Mouse (Mus musculus): Measurements from ENCODE around the gene Mpl. TPM values are rescaled to one million over a fixed set of nuclear protein-coding genes. Genes with fewer than 3 reads are reported as not detected.

Gene Mpl
- polyA plus RNA-seq (2014; fragmentation: Illumina TruSeq; extraction: RNeasy Lipid Tissue Mini Kit (QIAGEN cat#74804); ENCODE audit: low read depth, low replicate concordance) = not detected

DNA sequence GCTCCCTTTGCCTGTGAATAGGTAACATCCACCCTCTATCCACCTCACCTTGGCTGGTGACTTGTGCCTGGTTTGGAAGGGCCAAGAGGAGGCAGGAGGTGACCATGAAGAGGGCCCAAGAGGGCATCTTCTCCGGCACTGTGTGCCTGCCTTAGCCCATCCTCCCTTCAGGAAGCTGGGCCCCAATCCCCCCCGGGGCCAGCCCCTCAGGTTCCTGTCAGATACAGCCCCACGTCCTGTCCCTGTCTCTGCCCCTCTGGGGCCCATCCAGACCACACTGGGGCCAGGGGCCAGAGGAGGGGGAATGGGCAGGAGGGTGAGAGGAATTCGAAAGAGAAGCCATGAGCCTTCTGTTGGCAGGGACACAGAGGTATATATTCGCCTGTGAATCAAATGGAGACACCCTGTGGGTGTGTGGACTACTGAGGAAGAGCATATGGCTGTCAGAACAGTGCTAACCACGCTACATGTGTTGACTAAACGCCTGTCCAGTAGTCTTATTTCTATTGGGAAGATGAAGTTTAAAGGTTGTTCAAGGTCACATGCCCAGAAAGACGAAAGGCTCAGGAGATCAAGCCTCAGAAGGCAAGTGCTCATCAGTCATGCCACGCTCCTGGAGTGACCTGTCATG, at the start of gene Mpl:
TSS of gene Mpl (minus strand) at position 169 of the 631 bp plus-strand sequence.

GRCm38 (mm10) chr4:118489717-118490132, 32.4 kb upstream of the Mpl start, which contains the start of gene Tie1:
Tie1 (minus strand) TSS chr4:118490061.

DNA sequence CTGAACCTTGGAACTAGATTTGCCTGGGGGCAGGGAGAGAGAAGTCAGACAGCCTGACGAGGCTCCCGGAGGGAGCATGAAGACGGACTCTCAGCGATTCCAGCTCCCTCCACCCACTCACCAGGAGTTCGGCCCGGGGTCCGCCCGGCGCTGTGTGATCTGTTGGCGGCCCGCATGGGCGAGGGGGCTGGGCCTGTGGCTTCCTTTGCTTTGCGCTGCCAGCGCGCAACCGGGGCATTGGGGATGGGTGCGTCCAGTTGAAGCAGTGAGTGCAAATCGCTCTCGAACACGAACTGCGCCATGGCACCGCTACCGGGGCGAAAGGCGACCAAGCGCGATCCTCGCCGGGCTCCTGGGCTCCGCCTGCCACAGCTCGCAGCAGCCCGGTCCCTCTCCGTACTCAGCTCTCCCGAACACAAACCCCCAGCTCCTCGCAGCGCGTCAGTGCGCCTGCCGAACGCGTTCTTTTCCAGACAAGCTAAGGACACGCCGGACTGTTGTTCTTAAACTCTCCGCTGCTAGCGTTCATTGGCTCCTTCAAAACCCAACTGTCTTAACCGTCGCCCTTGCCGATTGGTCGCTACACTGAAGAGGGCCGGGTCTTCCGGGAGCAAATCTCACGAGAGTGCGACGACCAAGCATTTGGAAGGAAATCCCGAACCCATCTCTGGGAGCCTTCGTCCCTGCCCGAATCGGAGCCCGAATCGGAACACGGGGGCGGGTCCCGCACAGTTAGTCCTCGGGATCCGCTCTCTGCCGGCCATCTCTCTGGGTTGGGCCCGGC, 20.3 kb downstream of the Mpl start, which contains the start of gene Cdc20:
TSS of gene Cdc20 (minus strand) at position 533 of the 784 bp plus-strand sequence.

GRCm38 (mm10) chr4:118427768-118428451, 29.4 kb downstream of the Mpl start, which contains the start of gene Elovl1:
Elovl1 (plus strand) TSS chr4:118428093.

DNA sequence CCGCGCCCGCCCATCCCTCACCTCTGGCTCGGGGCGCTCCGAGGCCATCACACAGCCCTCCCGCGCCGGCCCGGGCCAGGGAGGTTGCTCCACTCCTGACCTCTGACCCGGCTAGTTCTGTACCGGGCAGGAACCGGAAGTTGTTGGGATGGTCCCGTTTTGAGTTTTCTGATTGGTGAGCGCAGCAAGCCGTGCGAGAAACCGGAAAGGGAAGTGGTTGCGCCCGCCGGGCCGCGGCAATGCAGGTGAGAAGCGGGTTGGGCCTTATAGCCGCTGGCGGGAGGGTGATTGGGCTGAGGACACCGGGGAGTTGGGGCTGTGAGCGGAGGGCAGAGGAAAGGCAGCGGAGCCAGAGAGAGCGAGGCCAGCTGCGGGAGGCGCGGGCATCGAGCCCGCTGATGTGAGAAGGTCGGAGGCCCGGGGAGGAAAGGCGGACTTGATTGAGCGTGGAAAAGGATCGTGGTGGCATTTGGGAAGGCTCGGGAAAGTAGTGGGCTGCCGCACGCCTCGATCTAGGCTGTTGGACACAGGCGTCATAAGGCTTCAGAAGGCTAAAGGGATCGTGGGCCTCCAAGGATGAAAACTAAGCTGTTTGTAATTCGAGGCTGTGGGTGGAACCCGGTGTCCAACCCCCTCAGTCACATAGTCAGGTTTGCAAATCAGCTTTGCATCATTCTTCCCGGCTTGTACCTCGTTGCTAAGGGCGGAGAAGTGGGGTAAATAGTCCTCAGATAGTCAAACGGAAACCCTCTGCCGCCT, 48.0 kb downstream of the Mpl start, which contains the start of the genes Szt2 and Med8:
TSS of gene Szt2 (minus strand) at position 132 of the 759 bp plus-strand sequence.
TSS of gene Med8 (plus strand) at position 196 of the 759 bp plus-strand sequence.

Other genes with a start within 250 kb of the Mpl start
- 1.3 TPM for gene Ptprf, start 166.1 kb downstream of the Mpl start, polyA plus RNA-seq (2014; fragmentation: Illumina TruSeq; extraction: RNeasy Lipid Tissue Mini Kit (QIAGEN cat#74804); ENCODE audit: low read depth, low replicate concordance)
- gene Szt2, start 48.2 kb downstream of the Mpl start, polyA plus RNA-seq (2014; fragmentation: Illumina TruSeq; extraction: RNeasy Lipid Tissue Mini Kit (QIAGEN cat#74804); ENCODE audit: low read depth, low replicate concordance) = 0.52 TPM
- 35.1 TPM for gene Med8, start 48.2 kb downstream of the Mpl start, polyA plus RNA-seq (2014; fragmentation: Illumina TruSeq; extraction: RNeasy Lipid Tissue Mini Kit (QIAGEN cat#74804); ENCODE audit: low read depth, low replicate concordance)
- gene Elovl1, start 29.4 kb downstream of the Mpl start, polyA plus RNA-seq (2014; fragmentation: Illumina TruSeq; extraction: RNeasy Lipid Tissue Mini Kit (QIAGEN cat#74804); ENCODE audit: low read depth, low replicate concordance) = 41.9 TPM
- 2.4 TPM for gene Cdc20, start 20.2 kb downstream of the Mpl start, polyA plus RNA-seq (2014; fragmentation: Illumina TruSeq; extraction: RNeasy Lipid Tissue Mini Kit (QIAGEN cat#74804); ENCODE audit: low read depth, low replicate concordance)
- 3.1 TPM for gene Tie1, start 32.5 kb upstream of the Mpl start, polyA plus RNA-seq (2014; fragmentation: Illumina TruSeq; extraction: RNeasy Lipid Tissue Mini Kit (QIAGEN cat#74804); ENCODE audit: low read depth, low replicate concordance)
- gene 2610528J11Rik, start 69.5 kb upstream of the Mpl start, polyA plus RNA-seq (2014; fragmentation: Illumina TruSeq; extraction: RNeasy Lipid Tissue Mini Kit (QIAGEN cat#74804); ENCODE audit: low read depth, low replicate concordance) = not detected
- not detected for gene Tmem125, start 86.5 kb upstream of the Mpl start, polyA plus RNA-seq (2014; fragmentation: Illumina TruSeq; extraction: RNeasy Lipid Tissue Mini Kit (QIAGEN cat#74804); ENCODE audit: low read depth, low replicate concordance)
- not detected for gene Cfap57, start 163.3 kb upstream of the Mpl start, polyA plus RNA-seq (2014; fragmentation: Illumina TruSeq; extraction: RNeasy Lipid Tissue Mini Kit (QIAGEN cat#74804); ENCODE audit: low read depth, low replicate concordance)
- gene Ebna1bp2, start 163.3 kb upstream of the Mpl start, polyA plus RNA-seq (2014; fragmentation: Illumina TruSeq; extraction: RNeasy Lipid Tissue Mini Kit (QIAGEN cat#74804); ENCODE audit: low read depth, low replicate concordance) = 22.7 TPM
- not detected for gene Olfr62, start 201.4 kb upstream of the Mpl start, polyA plus RNA-seq (2014; fragmentation: Illumina TruSeq; extraction: RNeasy Lipid Tissue Mini Kit (QIAGEN cat#74804); ENCODE audit: low read depth, low replicate concordance)
- gene Olfr1342, start 235.2 kb upstream of the Mpl start, polyA plus RNA-seq (2014; fragmentation: Illumina TruSeq; extraction: RNeasy Lipid Tissue Mini Kit (QIAGEN cat#74804); ENCODE audit: low read depth, low replicate concordance) = not detected
- not detected for gene Olfr1341, start 246.0 kb upstream of the Mpl start, polyA plus RNA-seq (2014; fragmentation: Illumina TruSeq; extraction: RNeasy Lipid Tissue Mini Kit (QIAGEN cat#74804); ENCODE audit: low read depth, low replicate concordance)

Data from adrenal gland, adult 10 weeks (tissue).